Mouse (Mus musculus): ENCODE data around the gene Atf4. TPM values are rescaled to one million over a fixed set of nuclear protein-coding genes. Genes with fewer than 3 reads are reported as not detected.

Atf4 gene
- polyA plus RNA-seq, 1 experiment from 2014 or later = 115 TPM

DNA sequence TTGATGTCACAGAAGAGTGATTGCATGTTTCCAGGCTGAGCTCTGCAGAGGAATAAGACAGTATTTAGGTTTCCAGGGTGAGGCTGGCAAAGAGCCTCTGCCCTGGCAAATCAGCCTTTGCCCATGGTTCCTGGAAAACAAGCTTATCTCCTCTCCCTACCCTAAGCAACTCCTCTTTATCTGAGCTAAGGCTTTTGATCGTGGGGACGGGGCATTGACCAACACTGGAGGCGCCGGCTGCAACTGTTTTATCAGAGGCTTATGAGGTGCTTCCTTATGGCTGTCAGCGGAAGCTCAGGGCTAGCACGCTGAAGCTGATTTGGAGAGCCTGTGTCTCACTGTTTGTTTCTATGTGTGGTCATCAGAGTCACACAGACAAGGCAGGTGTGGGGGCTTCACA is 4.4 kb upstream of the Atf4 start:
- H3K9me3 ChIP-seq (ENCODE audit: low read depth, low read length) = no peaks in the 10 kb centered on the region
- H3K27me3 ChIP-seq (ENCODE audit: insufficient read depth, low read length) = no peaks in the 10 kb centered on the region
- no peak overlapping the region; the same call in 1 of the 2 replicates for H3K4me2 ChIP-seq
- no peak overlapping the region; the same call in 1 of the 2 replicates for H3K9ac ChIP-seq
- no peaks in the 10 kb centered on the region for H3K4me1 ChIP-seq (ENCODE audit: insufficient read depth)
- peak overlapping the region; percentile 49; the same call in 1 of the 2 replicates for H3K27ac ChIP-seq (ENCODE audit: low read depth)
- no peak overlapping the region for H3K4me3 ChIP-seq (ENCODE audit: low read depth, low read length)
- WGBS = 65% methylated on average over 6 of the region's 6 CpGs
- no peak for TF ChIP-seq CTCF (IDR thresholded peaks at IDR 0.05; ENCODE audit: low read depth)
- peaks cover 67% of the 10 kb centered on the region for H3K36me3 ChIP-seq (ENCODE audit: insufficient read depth)
- ATAC-seq (ENCODE audit: insufficient read depth) (no peak), DNase-seq (no peak)

DNA sequence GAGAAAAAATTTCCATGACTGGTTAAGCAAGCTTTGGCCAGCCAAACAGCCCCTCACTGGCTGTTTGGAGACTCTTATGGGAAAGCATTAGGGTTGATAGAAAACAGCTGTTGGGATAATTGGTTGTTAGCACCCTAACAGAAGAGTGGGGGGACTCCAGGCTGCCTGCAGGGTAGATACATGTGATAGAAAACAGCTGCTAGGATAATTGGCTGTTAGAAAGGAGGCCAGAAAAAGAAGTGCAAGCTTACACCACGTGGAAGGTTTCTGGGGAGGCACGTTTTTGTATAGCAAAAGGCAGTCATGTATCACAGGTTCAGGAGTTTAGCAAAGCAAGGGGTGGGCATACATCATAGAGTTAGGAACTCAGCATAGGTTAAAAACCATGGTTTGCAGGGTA is 1.5 kb upstream of the Atf4 start:
- DNase-seq (peak; percentile 66), ATAC-seq (ENCODE audit: insufficient read depth) (no peak)
- Histone ChIP-seq H3K4me3 (ENCODE audit: low read depth, low read length) (no peak overlapping the region), H3K36me3 (ENCODE audit: insufficient read depth) (peaks cover 66% of the 10 kb centered on the region), H3K9ac (peak overlapping the region; percentile 23; the same call in 1 of the 2 replicates), H3K27ac (ENCODE audit: low read depth) (peak overlapping the region; percentile 98; the same call in 1 of the 2 replicates), H3K4me2 (no peak overlapping the region), H3K4me1 (ENCODE audit: insufficient read depth) (peaks cover 8% of the 10 kb centered on the region), H3K27me3 (ENCODE audit: insufficient read depth, low read length) (no peaks in the 10 kb centered on the region), H3K9me3 (ENCODE audit: low read depth, low read length) (no peaks in the 10 kb centered on the region)
- 20% methylated on average over 2 of the region's 2 CpGs for WGBS
- no peak for TF ChIP-seq CTCF (IDR thresholded peaks at IDR 0.05; ENCODE audit: low read depth)

DNA sequence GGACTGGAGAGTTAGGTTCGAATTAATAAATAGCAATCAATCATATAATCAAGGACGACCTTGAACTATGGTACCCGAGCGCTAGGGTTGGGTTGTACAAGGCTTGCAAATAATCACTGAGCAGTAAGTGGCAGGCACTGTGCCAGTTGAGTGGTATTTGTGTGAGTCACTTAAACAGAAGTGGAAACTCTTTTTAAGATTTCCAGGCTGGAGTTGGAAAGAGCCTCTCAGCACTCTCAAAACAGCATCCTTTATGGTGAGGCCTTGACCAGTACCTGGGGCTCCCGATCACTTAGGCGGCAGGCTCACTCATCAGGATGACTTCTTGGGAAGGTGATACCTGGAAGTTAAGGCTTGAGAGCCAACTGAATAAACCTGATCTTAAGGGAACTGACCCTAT is 777 bp upstream of the Atf4 start:
- TF ChIP-seq CTCF (IDR thresholded peaks at IDR 0.05; ENCODE audit: low read depth) = no peak
- Histone ChIP-seq H3K4me2 (peak overlapping the region; percentile 94), H3K36me3 (ENCODE audit: insufficient read depth) (peaks cover 63% of the 10 kb centered on the region), H3K27me3 (ENCODE audit: insufficient read depth, low read length) (no peaks in the 10 kb centered on the region), H3K9ac (peak overlapping the region; percentile 73), H3K4me1 (ENCODE audit: insufficient read depth) (peaks cover 8% of the 10 kb centered on the region), H3K27ac (ENCODE audit: low read depth) (peak overlapping the region; percentile 98), H3K4me3 (ENCODE audit: low read depth, low read length) (peak overlapping the region; percentile 91), H3K9me3 (ENCODE audit: low read depth, low read length) (no peaks in the 10 kb centered on the region)
- no peak for ATAC-seq (ENCODE audit: insufficient read depth)
- 38% methylated on average over 6 of the region's 6 CpGs for WGBS
- peak; percentile 55 for DNase-seq

DNA sequence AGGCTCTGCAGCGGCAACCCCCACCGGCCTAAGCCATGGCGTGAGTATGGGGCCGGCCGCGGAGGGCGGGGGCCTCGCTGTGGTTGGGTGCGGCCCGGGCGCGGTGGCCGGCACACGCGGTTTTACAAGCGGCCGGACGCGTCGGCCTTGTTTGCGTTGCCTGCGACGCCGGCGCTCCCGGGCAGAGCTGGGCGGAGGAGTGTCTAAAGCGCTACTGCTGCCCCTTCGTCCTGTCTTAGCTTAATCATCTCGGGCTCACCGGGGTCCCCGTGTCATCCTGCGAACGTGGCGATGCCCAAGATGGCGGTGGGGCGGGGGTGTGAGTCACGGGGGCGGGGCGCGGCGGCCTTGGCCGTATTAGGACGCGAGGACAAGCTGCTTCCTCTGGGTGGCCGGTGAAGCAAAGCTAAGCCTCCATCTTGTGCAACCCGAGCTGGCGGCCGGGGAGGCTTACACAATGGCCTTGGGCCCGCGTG is 700 bp downstream of the Atf4 start:
- DNase-seq = peak; percentile 88
- peak overlapping the region; percentile 97 for H3K9ac ChIP-seq
- TF ChIP-seq CTCF (IDR thresholded peaks at IDR 0.05; ENCODE audit: low read depth) = no peak
- H3K4me1 ChIP-seq (ENCODE audit: insufficient read depth) = peaks cover 8% of the 10 kb centered on the region
- H3K4me3 ChIP-seq (ENCODE audit: low read depth, low read length) = peak overlapping the region; percentile 91
- ATAC-seq (ENCODE audit: insufficient read depth) = peak; percentile 52
- no peaks in the 10 kb centered on the region for H3K27me3 ChIP-seq (ENCODE audit: insufficient read depth, low read length)
- H3K36me3 ChIP-seq (ENCODE audit: insufficient read depth) = peaks cover 61% of the 10 kb centered on the region
- peak overlapping the region; percentile 98 for H3K27ac ChIP-seq (ENCODE audit: low read depth)
- under 1% methylated on average over 49 of the region's 51 CpGs for WGBS
- no peaks in the 10 kb centered on the region for H3K9me3 ChIP-seq (ENCODE audit: low read depth, low read length)
- peak overlapping the region; percentile 94 for H3K4me2 ChIP-seq

DNA sequence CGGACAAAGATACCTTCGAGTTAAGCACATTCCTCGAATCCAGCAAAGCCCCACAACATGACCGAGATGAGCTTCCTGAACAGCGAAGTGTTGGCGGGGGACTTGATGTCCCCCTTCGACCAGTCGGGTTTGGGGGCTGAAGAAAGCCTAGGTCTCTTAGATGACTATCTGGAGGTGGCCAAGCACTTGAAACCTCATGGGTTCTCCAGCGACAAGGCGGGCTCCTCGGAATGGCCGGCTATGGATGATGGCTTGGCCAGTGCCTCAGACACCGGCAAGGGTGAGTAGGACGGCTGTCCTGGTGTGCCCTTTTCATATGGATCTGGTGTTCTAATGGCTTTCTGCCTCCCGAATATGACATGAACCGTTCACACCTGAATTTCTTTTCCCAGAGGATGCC is 1.3 kb downstream of the Atf4 start:
- Histone ChIP-seq H3K9ac (peak overlapping the region; percentile 97), H3K4me3 (ENCODE audit: low read depth, low read length) (peak overlapping the region; percentile 91), H3K27ac (ENCODE audit: low read depth) (peak overlapping the region; percentile 98), H3K4me1 (ENCODE audit: insufficient read depth) (peaks cover 8% of the 10 kb centered on the region), H3K4me2 (peak overlapping the region; percentile 94), H3K27me3 (ENCODE audit: insufficient read depth, low read length) (no peaks in the 10 kb centered on the region), H3K36me3 (ENCODE audit: insufficient read depth) (peaks cover 57% of the 10 kb centered on the region), H3K9me3 (ENCODE audit: low read depth, low read length) (no peaks in the 10 kb centered on the region)
- ATAC-seq (ENCODE audit: insufficient read depth) (no peak), DNase-seq (no peak)
- TF ChIP-seq CTCF (IDR thresholded peaks at IDR 0.05; ENCODE audit: low read depth) = no peak
- 6% methylated on average over 16 of the region's 16 CpGs for WGBS

DNA sequence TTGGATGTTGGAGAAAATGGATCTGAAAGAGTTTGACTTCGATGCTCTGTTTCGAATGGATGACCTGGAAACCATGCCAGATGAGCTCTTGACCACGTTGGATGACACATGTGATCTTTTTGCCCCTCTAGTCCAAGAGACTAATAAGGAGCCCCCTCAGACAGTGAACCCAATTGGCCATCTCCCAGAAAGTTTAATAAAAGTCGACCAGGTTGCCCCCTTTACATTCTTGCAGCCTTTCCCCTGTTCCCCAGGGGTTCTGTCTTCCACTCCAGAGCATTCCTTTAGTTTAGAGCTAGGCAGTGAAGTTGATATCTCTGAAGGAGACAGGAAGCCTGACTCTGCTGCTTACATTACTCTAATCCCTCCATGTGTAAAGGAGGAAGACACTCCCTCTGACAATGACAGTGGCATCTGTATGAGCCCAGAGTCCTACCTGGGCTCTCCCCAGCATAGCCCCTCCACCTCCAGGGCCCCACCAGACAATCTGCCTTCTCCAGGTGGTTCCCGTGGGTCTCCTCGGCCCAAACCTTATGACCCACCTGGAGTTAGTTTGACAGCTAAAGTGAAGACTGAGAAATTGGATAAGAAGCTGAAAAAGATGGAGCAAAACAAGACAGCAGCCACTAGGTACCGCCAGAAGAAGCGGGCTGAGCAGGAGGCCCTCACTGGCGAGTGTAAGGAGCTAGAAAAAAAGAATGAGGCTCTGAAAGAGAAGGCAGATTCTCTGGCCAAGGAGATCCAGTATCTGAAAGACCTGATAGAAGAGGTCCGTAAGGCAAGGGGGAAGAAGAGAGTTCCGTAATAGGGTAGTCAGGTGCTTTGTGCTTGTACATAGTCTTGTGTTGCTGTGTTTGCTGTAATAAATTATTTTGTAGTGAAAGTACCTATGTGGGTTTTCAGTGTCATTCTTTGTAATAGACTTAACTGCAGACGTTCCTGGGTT is 1.9 kb downstream of the Atf4 start:
- DNase-seq (no peak), ATAC-seq (ENCODE audit: insufficient read depth) (no peak)
- TF ChIP-seq CTCF (IDR thresholded peaks at IDR 0.05; ENCODE audit: low read depth) = no peak
- Histone ChIP-seq H3K4me3 (ENCODE audit: low read depth, low read length) (peak overlapping the region; percentile 91), H3K36me3 (ENCODE audit: insufficient read depth) (peaks cover 50% of the 10 kb centered on the region), H3K9ac (peak overlapping the region; percentile 97), H3K9me3 (ENCODE audit: low read depth, low read length) (no peaks in the 10 kb centered on the region), H3K4me1 (ENCODE audit: insufficient read depth) (peaks cover 8% of the 10 kb centered on the region), H3K4me2 (peak overlapping the region; percentile 94), H3K27me3 (ENCODE audit: insufficient read depth, low read length) (no peaks in the 10 kb centered on the region), H3K27ac (ENCODE audit: low read depth) (peak overlapping the region; percentile 98)
- WGBS = 55% methylated on average over 12 of the region's 12 CpGs

DNA sequence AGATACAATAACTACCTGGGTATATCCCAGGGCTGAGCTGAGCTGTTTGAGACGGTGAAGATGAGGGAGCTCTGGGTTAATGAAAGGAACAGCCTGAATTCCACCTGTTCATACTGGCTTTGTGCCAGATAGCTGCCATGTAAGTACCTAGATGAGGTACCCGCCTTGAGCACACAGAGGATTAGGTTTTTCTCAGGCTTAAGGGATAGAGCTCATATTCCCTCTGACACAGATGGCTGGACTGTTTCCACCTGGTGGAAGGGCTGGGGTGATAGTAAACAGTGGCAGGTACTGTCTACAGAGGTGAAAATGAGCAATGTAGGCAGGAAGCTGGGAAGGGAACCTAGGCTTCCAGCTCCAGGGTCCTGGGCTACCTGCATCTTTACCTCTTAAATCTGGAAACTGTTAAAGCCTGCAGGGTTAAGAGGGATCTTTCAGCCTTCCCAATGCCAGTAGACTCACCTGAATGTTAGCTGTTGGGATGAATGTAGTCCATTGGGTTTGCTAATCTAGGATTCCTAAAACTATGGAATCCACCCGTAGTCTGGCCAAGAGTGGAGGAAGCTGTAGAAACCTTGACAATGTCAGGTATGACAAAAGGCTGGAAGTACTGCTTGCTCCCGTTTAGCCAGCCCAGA is 2.7 kb downstream of the Atf4 start:
- no peak for TF ChIP-seq CTCF (IDR thresholded peaks at IDR 0.05; ENCODE audit: low read depth)
- Histone ChIP-seq H3K36me3 (ENCODE audit: insufficient read depth) (peaks cover 45% of the 10 kb centered on the region), H3K27ac (ENCODE audit: low read depth) (peak overlapping the region; percentile 98), H3K9ac (peak overlapping the region; percentile 13; the same call in 1 of the 2 replicates), H3K27me3 (ENCODE audit: insufficient read depth, low read length) (no peaks in the 10 kb centered on the region), H3K9me3 (ENCODE audit: low read depth, low read length) (no peaks in the 10 kb centered on the region), H3K4me1 (ENCODE audit: insufficient read depth) (peaks cover 8% of the 10 kb centered on the region), H3K4me3 (ENCODE audit: low read depth, low read length) (peak overlapping the region; percentile 91), H3K4me2 (peak overlapping the region; percentile 94)
- WGBS = 16% methylated on average over 4 of the region's 4 CpGs
- DNase-seq (peak; percentile 64), ATAC-seq (ENCODE audit: insufficient read depth) (no peak)

Measured in lung, embryonic 14.5 days (tissue).